Mouse (Mus musculus): ENCODE results near the gene Zcchc17.

DNA sequence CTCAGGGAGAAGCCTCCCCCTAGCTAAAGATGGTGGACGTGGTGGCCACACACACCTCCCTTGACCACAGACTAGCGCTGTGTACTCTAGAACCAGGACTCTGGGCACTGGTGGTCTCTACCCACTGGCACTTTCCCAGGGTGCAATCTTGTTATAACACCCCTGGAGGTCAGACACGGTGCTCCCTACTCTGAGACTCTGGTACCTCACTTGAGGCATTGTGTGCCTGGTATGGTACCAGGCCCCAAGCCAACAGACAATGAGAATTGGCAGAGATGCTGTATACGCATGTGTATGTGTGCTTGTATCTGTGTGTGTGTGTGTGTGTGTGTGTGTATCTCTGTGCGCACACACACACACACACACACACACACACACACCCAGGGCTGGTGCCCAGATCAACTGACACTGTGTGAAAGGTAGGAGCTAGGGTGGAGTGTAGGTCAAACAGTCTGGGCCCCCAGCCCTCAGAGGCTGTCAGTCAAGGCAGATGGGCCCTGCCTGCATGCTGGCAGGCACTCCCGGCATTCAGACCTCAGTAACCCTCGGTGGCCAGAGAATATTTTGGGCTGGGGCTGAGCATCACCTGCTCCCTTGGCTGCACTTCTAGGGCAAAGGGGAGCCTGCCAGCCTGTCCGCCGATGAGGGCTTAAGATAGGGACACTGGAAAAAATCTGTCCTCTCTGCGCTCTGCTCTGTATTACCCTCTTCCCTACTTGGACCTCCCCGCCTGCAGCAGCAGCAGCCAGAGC lies 60.7 kb downstream of the Zcchc17 start:
- TF ChIP-seq POLR2AphosphoS2 (IDR thresholded peaks at IDR 0.05; ENCODE audit: low read depth, low read length) (no peak), ZKSCAN1 (IDR thresholded peaks at IDR 0.05; ENCODE audit: borderline replicate concordance, low read depth, low read length) (no peak), CTCF (conservative IDR thresholded peaks at IDR 0.05 in 1 of 2, IDR thresholded peaks at IDR 0.05 in 1 of 2; ENCODE audit: low read depth in 2 of 2, low read length in 2 of 2) (no peak)
